Mouse (Mus musculus) midbrain, embryonic 15.5 days (tissue): Measurements from ENCODE around the gene Rnaseh2b. TPM values are rescaled to one million over a fixed set of nuclear protein-coding genes. Genes with fewer than 3 reads are reported as not detected.

Experiments
- ATAC-seq: fragments of 200-750 bp; cut with Nextera tagmentation; replicated peaks from 2 replicates; pipeline ENCODE4 v1.8.0; 2017; ENCODE audit warnings: moderate TSS enrichment
- H3K27ac ChIP-seq: fragments of 300-500 bp; sonication (generic); 2 replicates; pipeline ENCODE4 v1.5.1; 2015; ENCODE audit warnings: mild to moderate bottlenecking, inconsistent platforms
- H3K27me3 ChIP-seq: fragments of 300-500 bp; sonication (generic); replicated peaks from 2 replicates; pipeline ENCODE4 v1.6.1; 2015; ENCODE audit warnings: inconsistent platforms
- H3K36me3 ChIP-seq: fragments of 300-500 bp; sonication (generic); replicated peaks from 2 replicates; pipeline ENCODE4 v1.6.1; 2015; ENCODE audit warnings: inconsistent platforms
- H3K4me1 ChIP-seq: fragments of 300-500 bp; sonication (generic); 2 replicates; pipeline ENCODE4 v1.6.1; 2015; ENCODE audit warnings: inconsistent platforms
- H3K4me2 ChIP-seq: fragments of 300-500 bp; sonication (generic); 2 replicates; pipeline ENCODE4 v1.6.1; 2015; ENCODE audit warnings: inconsistent platforms, mild to moderate bottlenecking, moderate library complexity
- H3K4me3 ChIP-seq: fragments of 300-500 bp; sonication (generic); 2 replicates; pipeline ENCODE4 v1.5.1; 2015; ENCODE audit warnings: mild to moderate bottlenecking, inconsistent platforms
- H3K9ac ChIP-seq: fragments of 300-500 bp; sonication (generic); 2 replicates; pipeline ENCODE4 v1.6.1; 2015; ENCODE audit warnings: mild to moderate bottlenecking, inconsistent platforms
- H3K9me3 ChIP-seq: fragments of 300-500 bp; sonication (generic); 2 replicates; pipeline ENCODE4 v1.6.1; 2016; ENCODE audit warnings: inconsistent platforms
- WGBS: fragments of 180-500 bp; shearing (Covaris S2); methylation state at CpG from one replicate; pipeline ENCODE4 v1.1.7; 2015; ENCODE audit warnings: mixed read lengths; 5-methylcytosine and 5-hydroxymethylcytosine counted together
- polyA plus RNA-seq: library from polyadenylated mRNA; unstranded; fragments of >200 nt; fragmentation: Nextera tagmentation; extraction: Ambion mirVana; gene quantifications from 2 replicates; pipeline ENCODE4 v1.2.1, GENCODE M21; 2015

Rnaseh2b gene
- polyA plus RNA-seq = 23.0 and 23.2 TPM in 2 replicates

DNA sequence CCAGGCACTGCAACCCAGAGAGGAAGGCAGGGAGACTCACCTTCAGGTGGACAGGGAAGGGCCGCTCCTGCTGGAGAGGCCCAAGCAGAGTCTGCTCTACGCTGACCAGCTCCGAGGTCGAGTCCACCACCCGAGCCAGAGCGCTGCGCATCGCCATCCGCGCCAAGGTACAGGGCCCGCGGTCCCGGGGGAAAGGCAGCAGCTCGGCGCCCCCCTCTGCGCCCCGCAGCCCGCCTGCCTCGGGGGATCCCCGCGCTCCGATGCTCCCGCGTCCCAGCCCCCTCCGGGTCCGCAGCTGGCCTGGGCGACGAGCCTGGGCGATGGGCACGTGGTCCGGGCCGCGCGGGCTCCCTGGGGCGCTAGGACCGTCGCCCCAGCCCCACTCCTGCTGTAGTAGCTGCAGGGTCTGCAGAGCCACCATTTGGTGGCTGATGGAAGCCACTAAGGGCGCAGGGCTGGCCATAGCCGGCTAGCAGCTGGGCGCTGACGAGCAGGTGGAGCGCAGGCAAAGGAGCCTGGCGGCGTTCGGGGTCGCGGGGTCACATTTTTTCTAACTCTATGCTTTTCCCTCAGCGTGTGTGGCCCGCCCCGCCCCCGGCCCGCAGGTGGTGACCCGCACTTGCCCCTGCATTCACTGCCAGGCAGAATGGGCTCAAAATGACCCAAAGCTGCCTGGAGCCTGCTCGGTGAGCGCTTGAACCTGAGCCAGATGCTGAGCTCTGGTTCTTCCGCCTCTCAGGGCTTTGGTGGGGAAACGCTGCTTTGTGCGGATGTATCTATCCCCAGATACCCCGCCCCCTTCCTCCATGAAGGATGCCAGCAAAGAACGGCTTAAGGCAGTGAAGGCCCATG, at the start of gene Rnaseh2b, which contains the start of gene Dleu7:
Gene Rnaseh2b, plus strand, starts transcription at position 102 of the 852 bp plus-strand sequence.
Gene Dleu7, minus strand, starts transcription at position 560 of the 852 bp plus-strand sequence.
- Histone ChIP-seq H3K27me3 (no peaks in the 10 kb centered on the region), H3K9me3 (no peaks in the 10 kb centered on the region), H3K36me3 (no peaks in the 10 kb centered on the region), H3K4me1 (peaks cover 16% of the 10 kb centered on the region), H3K4me2 (peak within 1 kb of the TSS; percentile 91), H3K4me3 (peak within 1 kb of the TSS; percentile 53), H3K9ac (peak within 1 kb of the TSS; percentile 66), H3K27ac (peak within 1 kb of the TSS; percentile 48; the same call in 1 of the 2 replicates)
- ATAC-seq = peak; percentile 89
- under 1% methylated on average over 59 of the region's 60 CpGs for WGBS

DNA sequence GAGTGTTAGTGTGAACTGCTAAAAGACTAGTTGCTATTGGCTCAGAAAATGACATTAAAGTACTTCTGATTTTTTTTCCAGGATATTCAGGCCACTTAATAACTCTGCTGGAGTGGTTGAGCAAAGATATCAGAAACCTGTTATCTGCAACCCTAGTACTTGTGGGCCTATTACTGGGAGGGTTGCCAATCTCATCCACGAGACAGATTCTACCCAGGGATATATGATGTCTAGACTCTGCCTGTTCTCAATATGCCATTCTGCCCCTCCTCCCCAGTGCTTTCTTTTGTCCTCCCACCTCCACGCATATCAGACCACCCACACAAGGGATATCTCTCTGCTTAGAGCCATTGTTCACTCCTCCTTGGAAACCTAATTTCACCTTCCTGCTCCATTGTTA, 48.9 kb upstream of the Rnaseh2b start:
- no peaks in the 10 kb centered on the region for H3K9me3 ChIP-seq
- 70% methylated on average over 2 of the region's 2 CpGs for WGBS
- no peaks in the 10 kb centered on the region for H3K4me1 ChIP-seq
- H3K9ac ChIP-seq = no peak overlapping the region
- H3K4me2 ChIP-seq = no peak overlapping the region
- no peak overlapping the region for H3K27ac ChIP-seq
- no peaks in the 10 kb centered on the region for H3K27me3 ChIP-seq
- no peak for ATAC-seq
- H3K4me3 ChIP-seq = no peak overlapping the region
- H3K36me3 ChIP-seq = no peaks in the 10 kb centered on the region

DNA sequence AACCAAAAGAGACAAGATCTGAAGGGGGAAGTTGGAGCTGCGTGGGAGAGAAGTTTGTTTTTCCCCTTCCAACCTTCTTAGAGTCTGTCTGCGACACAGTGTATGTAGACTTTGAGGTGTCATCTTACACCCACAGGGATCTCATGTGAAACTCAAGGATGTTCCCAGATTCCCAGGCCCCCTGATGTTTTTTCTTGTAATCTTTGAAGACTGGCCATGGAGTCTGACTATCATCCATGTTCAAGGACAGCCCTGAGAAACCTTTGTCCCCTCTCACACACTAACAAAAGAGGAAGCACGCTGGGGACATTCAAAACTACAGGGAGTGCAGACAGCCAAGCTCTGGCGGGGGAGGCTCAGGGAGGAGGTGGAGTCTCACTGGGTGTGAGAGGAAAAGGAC, 46.8 kb upstream of the Rnaseh2b start:
- no peak for ATAC-seq
- Histone ChIP-seq H3K27ac (no peak overlapping the region), H3K36me3 (no peaks in the 10 kb centered on the region), H3K4me3 (no peak overlapping the region), H3K27me3 (no peaks in the 10 kb centered on the region), H3K4me2 (no peak overlapping the region), H3K9ac (no peak overlapping the region), H3K4me1 (no peaks in the 10 kb centered on the region), H3K9me3 (no peaks in the 10 kb centered on the region)
- WGBS = 28% methylated on average over 4 of the region's 4 CpGs

DNA sequence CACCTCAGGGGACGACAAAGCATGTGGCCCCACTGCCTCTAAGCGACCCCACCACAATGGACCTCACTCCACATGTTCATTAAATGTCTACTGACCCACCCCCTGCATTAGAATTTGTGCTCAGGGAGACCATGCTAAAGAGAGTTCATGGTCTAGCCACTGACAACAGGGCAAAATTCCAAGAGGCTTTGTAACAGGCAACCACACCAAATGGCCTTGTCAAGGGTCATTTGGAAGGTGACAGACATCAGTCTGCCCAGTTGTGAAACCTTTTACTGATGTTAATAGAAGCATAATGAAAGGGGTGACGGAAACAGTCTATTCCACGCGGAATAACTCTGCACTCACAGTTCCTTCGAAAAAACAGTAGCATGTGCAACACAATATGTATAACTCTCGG, 44.0 kb upstream of the Rnaseh2b start:
- H3K9ac ChIP-seq = no peak overlapping the region
- no peak for ATAC-seq
- H3K27ac ChIP-seq = no peak overlapping the region
- H3K36me3 ChIP-seq = no peaks in the 10 kb centered on the region
- H3K9me3 ChIP-seq = no peaks in the 10 kb centered on the region
- H3K4me1 ChIP-seq = no peaks in the 10 kb centered on the region
- 81% methylated on average over 7 of the region's 7 CpGs for WGBS
- no peaks in the 10 kb centered on the region for H3K27me3 ChIP-seq
- H3K4me2 ChIP-seq = no peak overlapping the region
- H3K4me3 ChIP-seq = no peak overlapping the region

DNA sequence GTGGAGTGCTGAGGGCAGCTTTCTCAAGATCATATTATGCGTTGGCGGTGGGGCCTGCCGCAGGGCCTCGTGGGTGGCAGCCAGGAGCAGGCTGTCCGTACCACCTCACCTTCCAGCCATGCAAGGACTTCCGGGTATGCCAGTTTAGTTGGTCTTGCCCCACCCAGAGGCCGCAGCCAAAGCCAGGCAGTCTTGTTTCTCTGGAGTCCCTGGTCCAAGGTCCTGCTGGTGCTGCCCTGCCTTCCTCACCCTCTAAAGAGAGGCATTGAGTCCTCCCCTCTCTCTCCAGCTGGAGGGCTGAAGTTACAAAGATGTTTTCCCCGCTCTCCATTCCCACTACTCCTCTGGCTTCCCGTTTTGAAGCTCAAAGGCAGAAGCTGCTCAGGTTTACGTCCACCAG, 43.6 kb upstream of the Rnaseh2b start:
- H3K4me3 ChIP-seq = no peak overlapping the region
- WGBS = 85% methylated on average over 10 of the region's 10 CpGs
- ATAC-seq = no peak
- no peak overlapping the region for H3K9ac ChIP-seq
- no peak overlapping the region for H3K4me2 ChIP-seq
- no peaks in the 10 kb centered on the region for H3K4me1 ChIP-seq
- no peaks in the 10 kb centered on the region for H3K36me3 ChIP-seq
- no peaks in the 10 kb centered on the region for H3K9me3 ChIP-seq
- no peaks in the 10 kb centered on the region for H3K27me3 ChIP-seq
- H3K27ac ChIP-seq = no peak overlapping the region

DNA sequence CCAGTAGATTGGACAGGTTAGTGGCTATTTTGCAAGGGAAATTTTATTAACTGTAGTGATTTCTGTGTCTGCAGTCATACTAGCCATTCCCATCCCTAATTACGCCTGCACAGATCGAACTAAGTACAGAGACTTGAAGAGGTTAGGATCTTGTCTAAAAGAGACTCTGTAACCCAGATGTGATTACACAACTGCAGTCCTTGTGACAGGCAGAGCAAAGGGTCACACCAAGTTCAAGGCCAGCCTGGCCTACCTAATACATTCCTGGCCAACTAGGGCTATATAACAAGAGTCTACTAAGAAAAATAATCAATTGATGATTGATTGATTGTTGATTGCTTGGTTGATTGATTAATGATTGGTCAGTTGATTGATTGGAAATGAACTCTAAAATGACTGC, 43.1 kb upstream of the Rnaseh2b start:
- Histone ChIP-seq H3K4me2 (no peak overlapping the region), H3K36me3 (no peaks in the 10 kb centered on the region), H3K4me1 (no peaks in the 10 kb centered on the region), H3K27ac (no peak overlapping the region), H3K27me3 (no peaks in the 10 kb centered on the region), H3K4me3 (no peak overlapping the region), H3K9ac (no peak overlapping the region), H3K9me3 (no peaks in the 10 kb centered on the region)
- WGBS = 98% methylated on average over 2 of the region's 2 CpGs
- no peak for ATAC-seq

DNA sequence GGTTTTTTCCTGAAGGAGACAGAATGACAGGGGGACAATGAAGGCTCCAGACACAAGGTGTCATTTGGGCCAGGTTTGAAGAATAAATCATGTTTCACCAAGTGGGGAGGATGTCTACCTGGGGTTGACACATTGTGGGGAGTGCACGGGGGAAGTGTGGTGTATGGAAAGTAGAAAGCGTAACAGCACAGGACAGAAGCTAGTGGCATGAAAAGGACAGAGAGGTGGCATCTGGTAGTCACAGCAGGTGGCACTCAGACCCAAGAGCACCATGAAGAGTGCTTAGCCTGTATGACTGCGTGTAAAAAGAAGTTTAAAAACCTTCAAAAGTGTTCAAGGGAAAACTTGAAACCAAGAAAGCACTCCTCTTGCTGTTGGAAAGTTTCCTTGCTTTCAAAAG, 42.3 kb upstream of the Rnaseh2b start:
- Histone ChIP-seq H3K4me1 (no peaks in the 10 kb centered on the region), H3K27me3 (no peaks in the 10 kb centered on the region), H3K4me2 (no peak overlapping the region), H3K36me3 (no peaks in the 10 kb centered on the region), H3K9ac (no peak overlapping the region), H3K9me3 (no peaks in the 10 kb centered on the region), H3K27ac (no peak overlapping the region), H3K4me3 (no peak overlapping the region)
- no peak for ATAC-seq
- 62% methylated on average over 3 of the region's 3 CpGs for WGBS

DNA sequence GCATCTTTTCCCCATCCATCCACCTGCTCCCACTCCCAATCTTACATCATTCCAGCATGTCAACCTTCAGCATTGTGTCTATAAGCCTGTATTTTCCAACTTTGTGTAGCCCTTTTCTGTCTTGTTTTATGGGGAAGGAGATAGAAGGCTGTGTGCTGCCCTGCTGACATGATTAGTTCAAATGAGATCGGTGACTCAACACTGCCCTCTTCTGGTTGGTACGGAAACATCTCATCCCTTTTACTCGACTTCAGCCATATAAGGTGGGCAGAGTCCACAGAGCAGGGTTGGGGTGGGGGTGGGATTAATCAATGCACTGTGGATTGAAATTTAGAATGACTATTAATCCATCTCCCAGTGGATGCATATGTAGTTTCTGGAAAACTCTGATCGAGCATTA, 40.4 kb upstream of the Rnaseh2b start:
- Histone ChIP-seq H3K4me1 (no peaks in the 10 kb centered on the region), H3K27me3 (no peaks in the 10 kb centered on the region), H3K36me3 (no peaks in the 10 kb centered on the region), H3K27ac (no peak overlapping the region), H3K4me3 (no peak overlapping the region), H3K4me2 (no peak overlapping the region), H3K9me3 (no peaks in the 10 kb centered on the region), H3K9ac (no peak overlapping the region)
- ATAC-seq = peak; percentile 78
- WGBS = 7% methylated on average over 4 of the region's 4 CpGs

DNA sequence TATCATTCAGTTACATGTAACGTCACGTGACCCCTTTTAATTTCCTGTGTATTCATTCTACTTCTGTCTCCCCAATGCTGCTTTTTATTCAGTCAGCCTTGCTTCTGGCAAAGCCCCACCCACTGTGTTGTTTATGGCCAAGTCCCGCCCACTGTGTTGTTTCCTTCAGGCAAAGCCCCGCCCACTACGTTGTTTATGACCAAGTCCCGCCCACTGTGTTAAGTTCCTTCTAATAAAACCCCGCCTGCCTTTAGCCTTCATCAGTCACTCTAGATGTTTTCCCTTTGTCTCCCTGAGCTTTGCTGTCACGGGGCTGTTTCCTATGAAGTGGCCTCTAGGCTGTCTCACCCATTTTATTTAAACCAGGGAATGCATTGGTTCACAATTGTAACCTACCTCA, 38.0 kb upstream of the Rnaseh2b start:
- Histone ChIP-seq H3K4me1 (no peaks in the 10 kb centered on the region), H3K9ac (no peak overlapping the region), H3K4me3 (no peak overlapping the region), H3K36me3 (no peaks in the 10 kb centered on the region), H3K9me3 (no peaks in the 10 kb centered on the region), H3K4me2 (no peak overlapping the region), H3K27me3 (no peaks in the 10 kb centered on the region), H3K27ac (no peak overlapping the region)
- no peak for ATAC-seq
- 67% methylated on average over 8 of the region's 8 CpGs for WGBS

DNA sequence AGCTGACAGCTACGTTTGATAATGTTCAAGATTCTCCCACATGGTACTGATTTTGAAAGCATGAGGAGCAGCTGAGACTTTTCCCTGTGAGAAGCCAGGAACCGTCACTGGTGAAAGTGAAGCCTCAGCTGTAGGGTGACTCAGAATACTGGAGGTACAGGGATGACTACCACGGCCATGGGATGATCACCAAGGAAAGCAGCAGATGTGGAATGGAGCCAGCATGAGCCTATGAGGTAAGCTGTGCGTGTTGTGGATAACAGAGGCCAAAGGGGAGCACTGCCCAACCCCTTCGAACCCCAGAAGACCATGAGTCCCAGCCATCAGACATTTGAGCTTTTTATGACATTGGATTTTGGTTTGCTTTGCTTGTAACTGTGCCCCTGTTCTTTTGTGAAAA, 36.3 kb upstream of the Rnaseh2b start:
- Histone ChIP-seq H3K27ac (no peak overlapping the region), H3K27me3 (no peaks in the 10 kb centered on the region), H3K4me3 (no peak overlapping the region), H3K4me1 (no peaks in the 10 kb centered on the region), H3K9me3 (no peaks in the 10 kb centered on the region), H3K36me3 (no peaks in the 10 kb centered on the region), H3K4me2 (no peak overlapping the region), H3K9ac (no peak overlapping the region)
- no peak for ATAC-seq
- 90% methylated on average over 5 of the region's 5 CpGs for WGBS

DNA sequence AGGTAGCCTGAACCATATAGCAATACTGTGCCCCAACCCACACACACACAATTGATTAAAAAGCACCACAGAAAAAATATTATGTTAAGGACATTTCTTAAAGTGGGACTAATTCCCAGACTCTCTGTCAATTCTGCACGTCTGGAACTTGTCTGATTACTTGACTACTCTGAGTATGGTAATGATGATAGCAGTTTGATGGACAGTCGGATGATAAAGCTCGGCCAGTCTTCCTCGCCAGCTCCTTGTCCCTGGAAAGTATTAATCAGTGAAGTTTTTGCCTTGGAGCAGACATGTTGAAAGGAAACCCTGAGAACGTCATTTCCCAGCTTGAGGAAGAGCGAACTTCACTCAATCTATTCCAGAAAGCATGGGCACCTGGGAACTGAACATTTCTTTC, 34.3 kb upstream of the Rnaseh2b start:
- Histone ChIP-seq H3K27ac (no peak overlapping the region), H3K4me1 (no peaks in the 10 kb centered on the region), H3K9me3 (no peaks in the 10 kb centered on the region), H3K4me2 (no peak overlapping the region), H3K27me3 (no peaks in the 10 kb centered on the region), H3K36me3 (no peaks in the 10 kb centered on the region), H3K9ac (no peak overlapping the region), H3K4me3 (no peak overlapping the region)
- WGBS = 73% methylated on average over 6 of the region's 6 CpGs
- ATAC-seq = no peak

DNA sequence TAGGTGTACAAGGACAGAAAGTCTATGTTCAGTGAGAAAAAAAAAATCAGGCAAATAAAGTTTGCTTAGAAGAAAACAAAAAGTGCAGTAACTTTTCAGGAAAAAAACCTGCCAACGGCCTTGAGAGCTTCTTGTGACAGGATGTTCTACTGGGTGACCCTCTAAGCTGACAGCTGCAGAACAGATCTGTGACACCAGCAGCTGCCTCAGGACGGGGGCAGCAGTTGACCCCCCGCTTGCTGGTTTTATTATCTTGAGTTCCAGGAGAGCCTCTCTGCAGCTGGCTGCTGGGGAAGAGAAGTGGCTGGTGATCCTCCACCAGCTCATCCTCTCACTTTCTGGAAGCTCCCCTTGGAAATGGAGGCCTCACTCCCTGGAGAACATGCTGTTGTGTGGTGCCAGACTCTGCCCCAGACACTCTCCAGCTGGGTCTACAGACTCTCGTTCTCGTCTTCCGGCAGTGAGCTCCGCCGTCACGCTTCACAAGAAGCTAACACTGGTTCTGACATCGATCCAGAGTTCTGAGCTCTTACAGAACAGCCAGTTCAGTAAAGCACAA, 33.3 kb upstream of the Rnaseh2b start:
- no peak for ATAC-seq
- Histone ChIP-seq H3K4me2 (no peak overlapping the region), H3K36me3 (no peaks in the 10 kb centered on the region), H3K27me3 (no peaks in the 10 kb centered on the region), H3K27ac (no peak overlapping the region), H3K9ac (no peak overlapping the region), H3K9me3 (no peaks in the 10 kb centered on the region), H3K4me3 (no peak overlapping the region), H3K4me1 (no peaks in the 10 kb centered on the region)
- WGBS = 65% methylated on average over 10 of the region's 10 CpGs
